Mouse (Mus musculus): Measurements from ENCODE around the gene Ramac.

DNA sequence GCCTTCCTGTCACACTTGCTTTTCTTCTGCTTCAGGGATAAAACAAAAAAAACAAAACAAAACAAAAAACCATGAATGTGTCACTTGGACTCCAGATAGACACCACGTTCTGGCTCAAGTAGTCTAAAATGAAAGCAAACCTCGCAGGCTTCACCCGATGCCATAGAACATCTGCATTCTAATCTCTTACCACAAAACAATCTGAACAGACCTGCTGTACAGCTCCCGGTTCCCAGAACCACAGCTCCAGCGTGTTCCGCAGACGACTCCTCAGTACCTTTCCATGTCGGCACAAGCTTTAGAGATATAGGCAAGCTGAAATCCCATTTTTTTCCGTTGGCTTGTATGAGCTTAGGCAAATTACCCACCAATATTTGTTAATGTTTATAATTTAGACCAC is 32.9 kb upstream of the Ramac start:
- TF ChIP-seq CTCF (IDR thresholded peaks at IDR 0.05; ENCODE audit: control insufficient read depth, insufficient read depth, insufficient replicate concordance, low read depth, low read length): no peak
- TF ChIP-seq POLR2A (IDR thresholded peaks at IDR 0.05; ENCODE audit: control insufficient read depth, low read depth, low read length): no peak

Data from testis, adult 2 months (tissue).